Mouse (Mus musculus) midbrain, embryonic 11.5 days (tissue): Measurements from ENCODE around the gene Nit1. TPM values are rescaled to one million over a fixed set of nuclear protein-coding genes. Genes with fewer than 3 reads are reported as not detected.
A peak's percentile ranks its signal among the peaks of the same experiment; 100 is the strongest.
"Not testable (repeated sequence)": the region's sequence is repeated elsewhere in the genome, so short reads cannot be mapped to it uniquely, and the experiment has no call there.

Experiments used
- ATAC-seq: fragments of 200-750 bp; cut with Nextera tagmentation; 2 replicates; pipeline ENCODE4 v1.8.0; 2017; ENCODE audit warnings: moderate TSS enrichment, moderate library complexity; ENCODE audit not compliant: low FRiP score
- DNase-seq: peaks from one replicate; pipeline ENCODE4 v3.0.0; 2015; ENCODE audit warnings: low spot score; ENCODE audit errors: missing footprints
- H3K27ac ChIP-seq: fragments of 300-500 bp; sonication (generic); 2 replicates; pipeline ENCODE4 v1.5.1; 2014; ENCODE audit warnings: low read depth, low read length
- H3K27me3 ChIP-seq: fragments of 300-500 bp; sonication (generic); 2 replicates; pipeline ENCODE4 v1.6.1; 2014; ENCODE audit warnings: mild to moderate bottlenecking, low read length, moderate library complexity, mixed read lengths; ENCODE audit not compliant: control insufficient read depth, insufficient read depth
- H3K36me3 ChIP-seq: fragments of 300-500 bp; sonication (generic); 2 replicates; pipeline ENCODE4 v1.6.1; 2014; ENCODE audit warnings: mild to moderate bottlenecking, low read length, moderate library complexity, mixed read lengths; ENCODE audit not compliant: control insufficient read depth, insufficient read depth
- H3K4me1 ChIP-seq: fragments of 300-500 bp; sonication (generic); 2 replicates; pipeline ENCODE4 v1.6.1; 2014; ENCODE audit warnings: low read length; ENCODE audit not compliant: control insufficient read depth, insufficient read depth
- H3K4me2 ChIP-seq: fragments of 300-500 bp; sonication (generic); 2 replicates; pipeline ENCODE4 v1.6.1; 2014; ENCODE audit warnings: mild to moderate bottlenecking, moderate library complexity
- H3K4me3 ChIP-seq: fragments of 300-500 bp; sonication (generic); 2 replicates; pipeline ENCODE4 v1.5.1; 2014; ENCODE audit warnings: low read depth, low read length
- H3K9ac ChIP-seq: fragments of 300-500 bp; sonication (generic); 2 replicates; pipeline ENCODE4 v1.6.1; 2014; ENCODE audit warnings: low read length
- H3K9me3 ChIP-seq: fragments of 300-500 bp; sonication (generic); 2 replicates; pipeline ENCODE4 v1.6.1; 2016; ENCODE audit warnings: low read length; ENCODE audit not compliant: control insufficient read depth
- WGBS: fragments of 180-500 bp; shearing (Covaris S2); extraction: QIAGEN DNeasy Blood & Tissue Kit; methylation state at CpG from one replicate; pipeline ENCODE4 v1.1.7; 2014; 5-methylcytosine and 5-hydroxymethylcytosine counted together
- polyA plus RNA-seq: library from polyadenylated mRNA; unstranded; fragments of >200 nt; fragmentation: Nextera tagmentation; extraction: Ambion mirVana; gene quantifications from 2 replicates; pipeline ENCODE4 v1.2.1, GENCODE M21; 2014

The Nit1 gene
- polyA plus RNA-seq, 1 experiment from 2014 or later = 32.7 TPM

DNA sequence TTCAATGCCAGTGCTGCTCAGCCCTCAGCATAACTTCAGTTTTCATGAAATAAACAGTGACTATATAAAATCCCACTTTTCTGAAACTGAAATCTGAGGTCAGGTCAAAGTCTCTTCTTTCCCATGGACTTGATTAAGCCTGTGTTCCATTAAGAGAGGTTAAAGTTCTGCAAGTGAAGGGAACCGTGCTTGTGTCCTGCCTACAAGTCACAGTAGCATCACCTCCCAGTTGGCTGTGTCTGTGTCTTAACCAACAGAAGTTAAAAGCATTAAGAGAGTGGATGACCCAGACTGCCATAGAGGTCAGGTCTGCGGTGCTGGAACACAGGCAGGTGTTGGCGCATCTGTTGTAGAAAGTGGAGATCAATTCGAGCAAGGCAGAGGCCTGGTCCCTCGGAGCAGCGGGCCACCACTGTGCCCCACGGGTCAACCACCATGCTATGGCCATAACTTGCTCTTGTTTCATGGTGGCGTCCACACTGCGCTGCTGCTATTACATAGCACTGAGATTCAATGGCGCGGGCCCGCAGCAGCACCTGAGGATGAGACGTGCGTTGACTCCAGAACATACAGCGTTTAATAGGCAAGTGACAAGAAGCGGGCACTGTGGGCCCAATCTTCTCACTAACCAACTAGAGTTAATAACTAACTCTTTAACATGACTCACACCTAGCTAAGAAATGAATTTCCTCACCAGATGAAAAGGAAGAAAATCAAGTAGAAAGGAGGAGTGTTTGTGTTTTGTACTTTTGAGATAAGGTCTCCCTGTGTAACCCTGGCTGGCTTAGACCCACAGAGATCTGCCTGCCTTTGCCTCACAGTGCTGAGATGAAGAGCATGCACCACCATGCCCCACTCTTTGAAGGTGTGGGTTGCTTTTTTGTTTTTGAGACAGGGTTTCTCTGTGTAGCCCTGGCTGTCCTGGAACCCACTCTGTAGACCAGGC, 2.9 kb downstream of the Nit1 start:
- no peak overlapping the region for H3K4me3 ChIP-seq
- peaks cover 6% of the 10 kb centered on the region; the same call in 1 of the 2 replicates for H3K9me3 ChIP-seq
- no peaks in the 10 kb centered on the region for H3K27me3 ChIP-seq
- DNase-seq (no peak), ATAC-seq (no peak)
- no peak overlapping the region for H3K4me2 ChIP-seq
- peaks cover 16% of the 10 kb centered on the region; the same call in 1 of the 2 replicates for H3K36me3 ChIP-seq
- H3K4me1 ChIP-seq = peaks cover 14% of the 10 kb centered on the region
- no peak overlapping the region for H3K9ac ChIP-seq
- WGBS = 97% methylated on average over 16 of the region's 16 CpGs
- H3K27ac ChIP-seq = no peak overlapping the region

DNA sequence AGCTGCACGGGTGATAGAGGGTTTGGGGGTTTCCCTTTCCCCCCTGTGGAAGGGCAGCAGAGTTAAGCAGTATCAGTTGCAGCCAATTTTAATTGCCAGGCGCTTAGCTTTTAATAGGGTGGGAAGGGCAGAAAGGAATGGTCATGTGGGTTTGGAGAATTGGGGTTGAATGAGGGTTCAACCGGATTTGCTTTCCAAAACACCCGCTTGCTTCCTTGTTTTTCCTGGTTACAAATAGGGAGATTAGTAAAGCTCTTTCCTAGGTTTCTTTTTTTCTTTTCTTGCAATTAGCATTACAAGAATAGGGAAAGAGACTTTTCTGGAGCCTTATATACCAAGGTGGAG, 15.3 kb downstream of the Nit1 start:
- Histone ChIP-seq H3K27ac (peak overlapping the region; percentile 99), H3K4me1 (peaks cover 24% of the 10 kb centered on the region), H3K27me3 (no peaks in the 10 kb centered on the region), H3K4me3 (peak overlapping the region; percentile 82), H3K9me3 (no peaks in the 10 kb centered on the region), H3K36me3 (no peaks in the 10 kb centered on the region), H3K9ac (peak overlapping the region; percentile 92), H3K4me2 (peak overlapping the region; percentile 77)
- WGBS = under 1% methylated on average over 4 of the region's 4 CpGs
- DNase-seq (no peak), ATAC-seq (no peak; the same call in 1 of the 2 replicates)

DNA sequence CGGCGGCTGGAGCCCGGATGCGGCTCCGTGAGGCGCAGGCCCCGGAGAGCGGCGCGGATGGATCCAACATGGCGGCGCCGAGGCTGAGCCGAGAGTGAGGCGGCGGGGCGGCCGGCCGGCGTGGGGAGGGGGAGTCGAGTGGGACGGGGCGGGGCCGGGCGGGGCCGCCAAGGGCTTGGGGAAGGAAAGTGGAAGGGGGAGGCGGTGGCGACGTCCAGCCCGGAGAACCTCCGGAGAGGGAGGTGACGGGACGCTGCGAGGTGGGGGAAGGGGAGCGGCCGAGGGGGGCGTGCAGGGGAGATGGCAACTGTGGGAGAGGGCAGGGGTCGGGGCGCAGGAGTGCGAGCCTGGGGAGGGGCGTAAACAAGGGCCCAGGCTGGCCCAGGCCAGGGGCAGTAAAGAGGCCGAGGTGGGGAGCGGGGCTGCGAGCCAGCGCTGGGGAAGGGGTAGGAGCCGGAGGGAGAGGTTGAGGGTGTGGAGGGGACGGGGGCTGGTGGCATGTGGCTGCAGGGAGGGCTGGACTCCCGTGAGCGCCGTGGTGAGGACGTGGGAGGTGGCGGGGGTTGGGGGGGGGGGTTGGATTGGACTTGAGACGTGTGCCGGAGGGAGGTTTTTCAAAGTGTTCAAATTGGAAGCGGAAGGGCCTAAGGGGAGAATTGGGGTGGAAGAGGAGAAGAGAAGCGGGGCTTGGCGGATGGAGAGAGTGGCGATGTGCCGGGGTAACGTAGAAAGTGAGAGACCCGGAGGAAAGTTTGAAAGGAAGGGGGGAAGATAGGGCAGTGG, 15.8 kb downstream of the Nit1 start:
- H3K36me3 ChIP-seq = no peaks in the 10 kb centered on the region
- ATAC-seq (peak; percentile 92), DNase-seq (peak; percentile 98)
- H3K4me1 ChIP-seq = peaks cover 24% of the 10 kb centered on the region
- WGBS = 0% methylated on average over 57 of the region's 61 CpGs
- H3K4me3 ChIP-seq = peak overlapping the region; percentile 82
- H3K27ac ChIP-seq = peak overlapping the region; percentile 99
- no peaks in the 10 kb centered on the region for H3K9me3 ChIP-seq
- H3K27me3 ChIP-seq = no peaks in the 10 kb centered on the region
- H3K4me2 ChIP-seq = peak overlapping the region; percentile 77
- H3K9ac ChIP-seq = peak overlapping the region; percentile 92

DNA sequence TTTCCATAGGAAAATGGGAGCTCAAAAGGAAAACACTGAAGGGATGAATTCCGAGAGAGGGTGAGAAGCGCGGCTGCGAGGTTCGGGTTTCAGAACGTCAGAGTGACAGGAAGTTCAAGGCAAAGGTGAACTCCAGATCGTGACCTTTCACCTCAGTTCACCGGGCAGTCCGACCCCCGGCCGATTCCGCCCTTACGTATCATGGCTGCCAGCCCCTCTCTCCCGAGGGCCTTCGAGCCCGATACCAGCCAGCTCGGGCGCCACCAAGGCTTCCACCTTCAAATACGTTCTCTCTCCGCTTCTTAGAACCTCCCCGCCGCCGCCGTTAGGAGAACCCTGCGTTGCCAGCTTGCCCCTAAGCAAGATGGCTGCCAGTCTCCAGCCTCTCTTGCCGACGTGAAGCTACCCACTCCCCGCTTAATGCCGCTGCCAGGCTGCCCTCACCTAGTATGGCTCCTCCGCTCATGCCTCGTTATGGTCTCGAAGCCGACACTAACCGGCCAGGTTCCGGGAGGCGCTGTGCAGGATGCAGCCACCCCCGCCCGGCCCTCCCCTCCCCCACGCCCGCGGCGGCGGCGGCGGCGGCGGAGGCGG, 16.5 kb downstream of the Nit1 start, which contains the start of gene Dedd:
TSS of gene Dedd (plus strand) at position 307 of the 594 bp plus-strand sequence.
- Histone ChIP-seq H3K27ac (peak within 1 kb of the TSS; percentile 99), H3K9me3 (no peaks in the 10 kb centered on the region), H3K4me1 (peaks cover 24% of the 10 kb centered on the region), H3K4me3 (peak within 1 kb of the TSS; percentile 82), H3K27me3 (no peaks in the 10 kb centered on the region), H3K4me2 (peak within 1 kb of the TSS; percentile 77), H3K9ac (peak within 1 kb of the TSS; percentile 92), H3K36me3 (no peaks in the 10 kb centered on the region)
- DNase-seq = peak; percentile 98
- WGBS = under 1% methylated on average over 47 of the region's 48 CpGs
- peak; percentile 92 for ATAC-seq

DNA sequence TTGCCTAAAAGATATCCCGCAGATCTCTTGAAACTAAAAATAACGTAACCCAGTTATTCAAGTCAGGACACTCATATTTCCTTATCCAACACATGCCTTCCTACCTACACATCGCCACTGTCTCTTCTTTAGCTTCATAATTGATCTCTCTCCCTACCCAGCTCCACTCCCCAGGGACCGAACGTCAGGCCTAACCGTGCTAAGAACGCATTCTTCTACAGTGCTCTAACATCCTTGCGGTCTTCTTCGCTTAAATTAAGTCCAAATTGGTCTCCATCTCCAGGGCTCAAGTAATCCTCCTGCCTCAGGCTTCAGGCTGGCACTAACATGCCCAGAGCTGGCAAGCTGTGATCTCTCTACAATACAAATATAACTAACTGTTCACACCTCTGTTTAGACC, 17.2 kb downstream of the Nit1 start:
- ATAC-seq (no peak), DNase-seq (no peak)
- Histone ChIP-seq H3K36me3 (no peaks in the 10 kb centered on the region), H3K27me3 (no peaks in the 10 kb centered on the region), H3K4me3 (peak overlapping the region; percentile 82), H3K4me2 (peak overlapping the region; percentile 77), H3K27ac (peak overlapping the region; percentile 99), H3K4me1 (peaks cover 24% of the 10 kb centered on the region), H3K9ac (peak overlapping the region; percentile 92), H3K9me3 (no peaks in the 10 kb centered on the region)
- WGBS = 43% methylated on average over 9 of the region's 9 CpGs

DNA sequence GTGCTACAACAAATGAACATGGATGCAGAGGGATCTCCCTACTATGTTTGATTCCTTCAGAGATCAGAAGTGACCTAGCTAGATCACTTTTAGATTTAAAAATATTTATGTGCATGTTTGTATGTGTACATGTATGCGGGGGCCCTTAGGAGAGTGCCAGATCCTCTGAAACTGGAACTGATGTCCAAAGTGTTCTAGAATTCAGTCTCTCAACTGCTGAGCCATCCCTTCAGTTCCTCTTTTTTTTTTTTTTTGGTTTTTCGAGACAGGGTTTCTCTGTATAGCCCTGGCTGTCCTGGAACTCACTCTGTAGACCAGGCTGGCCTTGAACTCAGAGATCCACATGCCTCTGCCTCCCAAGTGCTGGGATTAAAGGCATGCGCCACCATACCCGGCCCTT, 18.9 kb downstream of the Nit1 start:
- not testable (repeated sequence) for H3K4me3 ChIP-seq, DNase-seq, H3K9ac ChIP-seq, H3K27me3 ChIP-seq, ATAC-seq, H3K27ac ChIP-seq, H3K4me2 ChIP-seq, H3K9me3 ChIP-seq, H3K36me3 ChIP-seq
- 95% methylated on average over 4 of the region's 4 CpGs for WGBS
- H3K4me1 ChIP-seq = peaks cover 24% of the 10 kb centered on the region

DNA sequence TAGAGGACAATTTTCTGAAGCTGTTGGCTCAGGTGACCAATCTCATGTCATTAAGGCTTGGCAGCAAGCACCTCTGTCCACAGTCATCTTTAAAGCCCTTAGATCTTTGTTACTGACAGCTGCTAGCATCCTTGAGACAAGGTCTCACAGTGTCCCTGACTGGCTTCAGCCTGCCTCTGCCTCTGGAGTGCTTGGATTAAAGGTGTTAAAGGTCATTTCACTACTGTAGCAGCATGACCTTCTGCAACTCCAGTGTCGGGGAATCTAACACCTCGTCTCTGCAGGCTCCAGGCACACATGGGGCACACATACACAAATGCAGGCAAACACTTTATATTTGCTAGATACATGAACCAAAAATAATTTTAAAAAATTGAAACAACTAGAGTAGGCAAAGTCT, 19.9 kb downstream of the Nit1 start:
- H3K9ac ChIP-seq = no peak overlapping the region
- no peak overlapping the region for H3K4me2 ChIP-seq
- H3K27me3 ChIP-seq = no peaks in the 10 kb centered on the region
- H3K4me3 ChIP-seq = no peak overlapping the region
- WGBS = 85% methylated on average over 2 of the region's 2 CpGs
- no peaks in the 10 kb centered on the region for H3K9me3 ChIP-seq
- DNase-seq = no peak
- H3K36me3 ChIP-seq = no peaks in the 10 kb centered on the region
- H3K4me1 ChIP-seq = peaks cover 17% of the 10 kb centered on the region
- no peak overlapping the region for H3K27ac ChIP-seq
- ATAC-seq = no peak

DNA sequence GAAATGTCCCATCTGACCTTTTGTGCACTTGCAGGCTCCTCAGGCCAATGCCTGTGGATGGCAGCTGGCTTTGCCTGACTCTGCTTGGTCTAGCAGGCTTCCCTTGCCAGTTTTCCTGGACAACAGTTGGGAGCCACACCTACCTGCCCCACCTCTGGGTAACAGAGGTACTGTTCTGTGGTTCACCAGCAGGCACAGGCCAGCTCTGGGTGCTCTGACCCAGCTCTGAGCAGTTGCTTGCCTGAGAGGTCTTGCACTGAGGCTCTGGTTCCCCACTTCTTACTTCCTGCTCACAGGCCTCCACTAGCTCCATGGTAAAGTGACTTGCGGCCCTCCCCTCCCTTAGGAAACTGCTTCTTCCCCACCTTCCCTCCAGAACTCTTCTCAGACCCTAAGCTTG, 23.4 kb downstream of the Nit1 start:
- Histone ChIP-seq H3K9ac (no peak overlapping the region), H3K27me3 (no peaks in the 10 kb centered on the region), H3K9me3 (no peaks in the 10 kb centered on the region), H3K4me3 (no peak overlapping the region), H3K27ac (no peak overlapping the region), H3K36me3 (no peaks in the 10 kb centered on the region), H3K4me1 (no peaks in the 10 kb centered on the region; the same call in 1 of the 2 replicates), H3K4me2 (no peak overlapping the region)
- WGBS = 69% methylated on average over 1 of the region's 1 CpGs
- DNase-seq (no peak), ATAC-seq (peak; percentile 50; the same call in 1 of the 2 replicates)
